Mouse (Mus musculus) hindbrain, embryonic 14.5 days (tissue): ENCODE measurements around the gene Itpr1. TPM values are rescaled to one million over a fixed set of nuclear protein-coding genes. Genes with fewer than 3 reads are reported as not detected.

ENCODE experiments used
- ATAC-seq: fragments of 200-750 bp; cut with Nextera tagmentation; 2 replicates; pipeline ENCODE4 v1.8.0; 2017; ENCODE audit warnings: moderate number of reproducible peaks, mild to moderate bottlenecking, moderate TSS enrichment, moderate library complexity; ENCODE audit not compliant: low FRiP score
- DNase-seq: peaks from one replicate; pipeline ENCODE4 v3.0.0-alpha.2; 2015; ENCODE audit warnings: low spot score
- H3K27ac ChIP-seq: fragments of 300-500 bp; sonication (generic); 2 replicates; pipeline ENCODE4 v1.5.1; 2014; ENCODE audit warnings: mild to moderate bottlenecking, moderate library complexity
- H3K27me3 ChIP-seq: fragments of 300-500 bp; sonication (generic); 2 replicates; pipeline ENCODE4 v1.6.1; 2014; ENCODE audit warnings: mild to moderate bottlenecking, low read length, mixed read lengths; ENCODE audit not compliant: control insufficient read depth, insufficient read depth
- H3K36me3 ChIP-seq: fragments of 300-500 bp; sonication (generic); replicated peaks from 2 replicates; pipeline ENCODE4 v1.6.1; 2014; ENCODE audit not compliant: control insufficient read depth, insufficient read depth
- H3K4me1 ChIP-seq: fragments of 300-500 bp; sonication (generic); replicated peaks from 2 replicates; pipeline ENCODE4 v1.6.1; 2014; ENCODE audit warnings: antibody characterized with exemption, low read length, mixed read lengths; ENCODE audit not compliant: control insufficient read depth, insufficient read depth
- H3K4me2 ChIP-seq: fragments of 300-500 bp; sonication (generic); replicated peaks from 2 replicates; pipeline ENCODE4 v1.6.1; 2014; ENCODE audit warnings: mild to moderate bottlenecking, moderate library complexity
- H3K4me3 ChIP-seq: fragments of 300-500 bp; sonication (generic); replicated peaks from 2 replicates; pipeline ENCODE4 v1.5.1; 2014; ENCODE audit warnings: mild to moderate bottlenecking, low read length
- H3K9ac ChIP-seq: fragments of 300-500 bp; sonication (generic); 2 replicates; pipeline ENCODE4 v1.6.1; 2014
- H3K9me3 ChIP-seq: fragments of 300-500 bp; sonication (generic); 2 replicates; pipeline ENCODE4 v1.6.1; 2016; ENCODE audit warnings: low read length; ENCODE audit not compliant: control insufficient read depth
- WGBS: fragments of 180-500 bp; shearing (Covaris S2); extraction: QIAGEN DNeasy Blood & Tissue Kit; methylation state at CpG from one replicate; pipeline ENCODE4 v1.1.7; 2014; 5-methylcytosine and 5-hydroxymethylcytosine counted together
- polyA plus RNA-seq: library from polyadenylated mRNA; unstranded; fragments of >200 nt; fragmentation: Nextera tagmentation; extraction: Ambion mirVana; gene quantifications from 2 replicates; pipeline ENCODE4 v1.2.1, GENCODE M21; 2014

Gene Itpr1
- polyA plus RNA-seq, 1 experiment from 2014 or later: 6.5 TPM

DNA sequence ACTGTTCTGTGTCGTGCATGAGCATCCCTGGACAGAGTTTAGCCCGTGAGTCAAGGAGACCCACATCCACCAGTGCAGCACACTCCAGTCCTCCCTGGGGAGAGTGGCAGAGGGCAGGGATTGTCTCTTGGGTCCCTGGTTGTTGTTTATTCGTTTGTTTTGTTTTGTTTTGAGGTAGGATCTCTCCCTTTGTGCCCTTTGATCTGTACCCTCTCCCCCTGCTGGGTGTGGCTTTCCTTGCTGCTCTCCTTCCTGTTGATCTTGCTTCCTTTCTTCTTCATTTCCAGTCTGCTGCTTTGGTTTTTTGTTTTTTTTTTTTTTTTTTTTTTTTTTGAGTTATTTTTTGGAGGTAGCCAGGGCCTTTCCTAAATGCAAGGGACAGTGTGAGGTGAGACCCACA, 299.2 kb downstream of the Itpr1 start:
- H3K27me3 ChIP-seq: no peaks in the 10 kb centered on the region
- no peaks in the 10 kb centered on the region for H3K9me3 ChIP-seq
- 60% methylated on average over 3 of the region's 3 CpGs for WGBS
- no peak overlapping the region for H3K4me2 ChIP-seq
- no peaks in the 10 kb centered on the region for H3K4me1 ChIP-seq
- no peaks in the 10 kb centered on the region for H3K36me3 ChIP-seq
- no peak for ATAC-seq
- DNase-seq: no peak
- no peak overlapping the region for H3K9ac ChIP-seq
- H3K4me3 ChIP-seq: no peak overlapping the region
- no peak overlapping the region for H3K27ac ChIP-seq

DNA sequence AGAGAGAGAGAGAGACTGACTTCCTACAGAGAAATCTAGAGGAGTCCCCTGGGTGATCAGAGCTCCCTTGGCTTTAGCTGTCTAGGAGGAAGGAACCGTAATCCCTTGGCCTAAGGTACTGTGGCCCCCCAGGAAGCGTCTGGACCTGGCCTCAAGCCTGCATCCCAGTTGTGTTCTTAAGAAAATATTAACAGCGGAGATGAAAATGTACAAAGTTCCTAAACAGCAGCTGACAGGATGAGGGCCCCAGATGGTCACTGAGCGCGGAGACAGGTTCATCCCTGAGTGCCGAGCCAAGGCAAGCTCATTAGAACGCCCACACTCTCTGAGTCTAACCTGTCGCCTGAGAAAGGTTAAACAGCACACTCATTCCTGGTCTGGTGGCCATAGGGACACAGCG, 300.1 kb downstream of the Itpr1 start:
- Histone ChIP-seq H3K4me3 (no peak overlapping the region), H3K27me3 (no peaks in the 10 kb centered on the region), H3K9me3 (no peaks in the 10 kb centered on the region), H3K9ac (no peak overlapping the region), H3K4me2 (no peak overlapping the region), H3K27ac (no peak overlapping the region), H3K4me1 (no peaks in the 10 kb centered on the region), H3K36me3 (no peaks in the 10 kb centered on the region)
- WGBS: 77% methylated on average over 9 of the region's 9 CpGs
- no peak for DNase-seq
- ATAC-seq: no peak

DNA sequence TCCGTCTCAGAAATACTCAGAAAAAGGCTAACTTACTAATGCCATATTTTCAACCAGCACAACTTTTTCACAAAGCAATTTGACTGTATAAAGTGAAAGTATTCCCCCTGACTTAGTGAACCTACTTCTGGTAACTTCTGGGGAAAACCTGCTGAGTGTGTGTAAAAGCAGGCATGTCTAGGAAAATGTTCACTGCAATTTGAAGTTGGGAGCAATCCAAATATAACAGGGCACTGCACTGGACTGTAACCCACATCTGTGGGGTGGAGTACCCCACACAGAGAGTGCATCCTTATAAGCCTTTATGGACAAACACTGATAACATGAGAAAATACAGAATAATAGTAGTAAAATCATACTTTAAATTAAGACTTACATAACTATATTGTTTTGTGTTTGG, 303.4 kb downstream of the Itpr1 start:
- DNase-seq (no peak), ATAC-seq (no peak)
- Histone ChIP-seq H3K4me1 (0 out of 2 replicates have a peak, but pooled peaks cover 3% of the 10 kb centered on the region), H3K27ac (no peak overlapping the region), H3K27me3 (no peaks in the 10 kb centered on the region), H3K9ac (no peak overlapping the region), H3K9me3 (no peaks in the 10 kb centered on the region), H3K4me2 (no peak overlapping the region), H3K4me3 (no peak overlapping the region), H3K36me3 (no peaks in the 10 kb centered on the region)
- WGBS: 97% methylated on average over 1 of the region's 1 CpGs

DNA sequence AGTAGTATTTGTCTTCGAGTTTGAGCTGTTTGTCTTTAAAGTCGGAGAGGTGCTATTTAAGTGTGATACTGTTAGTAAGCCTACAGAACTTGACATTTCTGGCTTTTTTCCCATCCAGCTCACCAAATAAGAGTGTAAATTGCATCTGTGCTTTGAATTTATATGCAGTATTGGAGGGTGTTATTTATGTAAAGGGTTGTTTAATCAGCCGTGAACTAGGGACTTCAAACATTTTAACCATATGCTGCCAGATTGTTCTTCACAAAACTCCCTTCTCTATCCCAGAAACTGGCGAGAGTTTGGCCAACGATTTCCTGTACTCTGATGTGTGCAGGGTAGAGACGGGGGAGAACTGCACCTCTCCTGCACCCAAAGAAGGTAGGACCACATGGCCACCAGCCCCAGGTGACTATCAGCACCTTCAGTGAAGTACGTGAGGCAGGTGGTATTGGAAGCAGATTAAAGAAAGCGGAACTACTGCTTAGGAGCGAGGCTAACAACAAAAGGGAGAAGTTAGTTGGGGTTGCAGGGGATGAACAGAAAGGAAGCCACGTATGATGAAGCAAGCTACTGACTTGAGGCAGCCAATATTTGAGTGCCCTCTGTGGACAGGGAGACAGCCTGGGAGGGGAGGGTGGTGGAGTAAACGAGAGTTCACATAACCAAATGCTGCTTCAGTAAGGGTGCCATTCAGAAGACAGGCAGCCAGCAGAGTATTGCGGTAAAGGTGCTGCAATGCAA, 304.5 kb downstream of the Itpr1 start:
- Histone ChIP-seq H3K9ac (no peak overlapping the region), H3K27me3 (no peaks in the 10 kb centered on the region), H3K4me2 (no peak overlapping the region), H3K9me3 (no peaks in the 10 kb centered on the region), H3K36me3 (no peaks in the 10 kb centered on the region), H3K4me1 (0 out of 2 replicates have a peak, but pooled peaks cover 3% of the 10 kb centered on the region), H3K27ac (no peak overlapping the region), H3K4me3 (no peak overlapping the region)
- ATAC-seq (no peak), DNase-seq (no peak)
- 87% methylated on average over 12 of the region's 12 CpGs for WGBS

DNA sequence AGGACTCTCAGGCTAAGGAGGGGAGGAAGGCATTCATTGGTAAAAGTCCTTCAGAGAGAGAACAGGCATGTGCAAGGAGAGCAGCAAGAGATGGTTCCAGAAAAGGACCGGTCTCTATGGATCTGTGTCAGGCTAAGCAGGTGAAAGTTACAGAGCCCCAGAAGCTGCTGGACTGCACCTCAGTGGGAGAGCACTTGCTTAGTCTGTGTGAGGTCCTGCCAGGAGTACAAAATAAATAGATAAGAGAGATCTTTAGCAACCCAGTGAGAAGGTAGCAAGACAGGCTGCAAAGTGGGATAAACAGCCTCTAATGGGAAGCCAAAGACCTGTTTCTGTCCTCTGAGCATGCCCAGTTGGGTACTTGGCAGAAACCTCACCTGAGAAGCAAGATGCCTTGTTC, 305.1 kb downstream of the Itpr1 start:
- Histone ChIP-seq H3K9me3 (no peaks in the 10 kb centered on the region), H3K9ac (no peak overlapping the region), H3K27me3 (no peaks in the 10 kb centered on the region), H3K4me1 (0 out of 2 replicates have a peak, but pooled peaks cover 3% of the 10 kb centered on the region), H3K36me3 (no peaks in the 10 kb centered on the region), H3K27ac (no peak overlapping the region), H3K4me2 (no peak overlapping the region), H3K4me3 (no peak overlapping the region)
- ATAC-seq: no peak
- 93% methylated on average over 1 of the region's 1 CpGs for WGBS
- DNase-seq: no peak

DNA sequence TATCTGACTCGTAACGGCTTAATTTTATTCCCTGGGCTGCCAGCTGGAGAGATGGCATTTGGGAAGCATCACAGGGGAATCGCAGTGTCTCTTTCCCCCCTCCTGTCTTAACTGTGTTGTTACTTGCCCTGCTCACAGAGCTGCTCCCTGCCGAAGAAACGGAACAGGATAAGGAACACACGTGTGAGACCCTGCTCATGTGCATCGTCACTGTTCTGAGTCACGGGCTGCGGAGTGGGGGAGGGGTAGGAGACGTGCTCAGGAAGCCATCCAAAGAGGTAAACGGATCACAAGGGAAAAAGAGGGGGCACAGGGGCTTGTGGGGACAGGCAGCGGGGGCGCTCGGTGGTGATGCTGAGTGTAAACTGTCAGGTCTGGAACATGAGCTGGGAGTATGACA, 305.7 kb downstream of the Itpr1 start:
- no peak overlapping the region for H3K4me3 ChIP-seq
- DNase-seq (no peak), ATAC-seq (no peak)
- 76% methylated on average over 14 of the region's 14 CpGs for WGBS
- H3K4me1 ChIP-seq: 0 out of 2 replicates have a peak, but pooled peaks cover 3% of the 10 kb centered on the region
- no peak overlapping the region for H3K27ac ChIP-seq
- no peaks in the 10 kb centered on the region for H3K36me3 ChIP-seq
- no peak overlapping the region for H3K9ac ChIP-seq
- no peaks in the 10 kb centered on the region for H3K27me3 ChIP-seq
- no peak overlapping the region for H3K4me2 ChIP-seq
- H3K9me3 ChIP-seq: no peaks in the 10 kb centered on the region

DNA sequence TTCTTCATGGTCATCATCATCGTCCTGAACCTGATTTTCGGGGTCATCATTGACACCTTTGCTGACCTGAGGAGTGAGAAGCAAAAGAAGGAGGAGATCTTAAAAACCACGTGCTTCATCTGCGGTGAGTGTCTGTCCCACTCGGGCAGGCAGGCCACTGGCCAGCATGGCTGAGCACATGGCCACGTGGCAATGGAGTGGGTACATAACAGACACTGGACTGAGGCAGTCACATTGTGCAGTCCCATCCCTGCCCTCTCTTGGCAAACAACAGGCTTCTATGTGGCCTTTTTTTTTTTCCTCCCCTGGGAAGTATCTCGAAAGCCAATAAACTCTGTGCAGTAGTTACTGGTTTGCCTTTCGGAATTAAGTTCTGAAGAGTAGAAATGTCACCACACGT, 306.4 kb downstream of the Itpr1 start:
- H3K9ac ChIP-seq: no peak overlapping the region
- no peaks in the 10 kb centered on the region for H3K9me3 ChIP-seq
- no peak for ATAC-seq
- WGBS: 93% methylated on average over 9 of the region's 9 CpGs
- H3K4me1 ChIP-seq: 0 out of 2 replicates have a peak, but pooled peaks cover 3% of the 10 kb centered on the region
- no peak overlapping the region for H3K27ac ChIP-seq
- DNase-seq: no peak
- H3K36me3 ChIP-seq: no peaks in the 10 kb centered on the region
- H3K4me2 ChIP-seq: no peak overlapping the region
- no peak overlapping the region for H3K4me3 ChIP-seq
- no peaks in the 10 kb centered on the region for H3K27me3 ChIP-seq

DNA sequence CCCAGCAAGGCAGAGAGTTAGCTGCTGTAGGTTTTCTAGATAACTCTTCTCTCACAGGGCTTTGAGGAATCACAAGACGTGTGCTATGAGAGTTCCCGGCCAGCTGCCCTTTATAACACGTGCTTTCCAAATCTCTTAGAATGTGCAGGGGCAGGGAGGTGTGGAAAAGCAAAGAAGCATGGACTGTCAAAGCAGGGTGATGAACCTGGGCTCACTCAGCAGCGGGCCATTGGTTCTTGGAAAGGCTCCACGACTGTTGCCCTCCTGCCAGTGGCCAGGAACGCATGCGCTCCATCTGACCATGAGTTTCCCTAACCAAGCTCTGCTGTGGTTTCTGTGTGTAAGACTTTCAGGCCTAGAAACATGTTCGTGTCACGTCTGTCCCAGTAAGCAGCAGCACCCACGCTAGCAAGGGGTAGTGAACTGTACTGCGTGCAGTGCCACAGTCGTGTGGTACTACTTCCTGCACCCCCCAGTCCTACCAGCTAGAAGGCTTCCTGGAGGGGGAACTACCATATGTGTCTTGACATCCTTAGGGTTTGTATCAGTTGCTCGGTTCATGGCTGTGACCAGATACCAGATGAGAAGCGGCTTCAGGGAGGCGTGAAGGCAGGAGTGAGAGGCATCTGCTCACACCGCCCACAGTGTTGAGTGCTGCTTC, 311.2 kb downstream of the Itpr1 start:
- no peak overlapping the region for H3K27ac ChIP-seq
- no peak overlapping the region for H3K4me3 ChIP-seq
- 93% methylated on average over 16 of the region's 16 CpGs for WGBS
- no peaks in the 10 kb centered on the region for H3K9me3 ChIP-seq
- no peaks in the 10 kb centered on the region for H3K27me3 ChIP-seq
- no peak overlapping the region for H3K4me2 ChIP-seq
- H3K4me1 ChIP-seq: no peaks in the 10 kb centered on the region
- H3K9ac ChIP-seq: no peak overlapping the region
- H3K36me3 ChIP-seq: no peaks in the 10 kb centered on the region
- DNase-seq: no peak
- no peak for ATAC-seq

DNA sequence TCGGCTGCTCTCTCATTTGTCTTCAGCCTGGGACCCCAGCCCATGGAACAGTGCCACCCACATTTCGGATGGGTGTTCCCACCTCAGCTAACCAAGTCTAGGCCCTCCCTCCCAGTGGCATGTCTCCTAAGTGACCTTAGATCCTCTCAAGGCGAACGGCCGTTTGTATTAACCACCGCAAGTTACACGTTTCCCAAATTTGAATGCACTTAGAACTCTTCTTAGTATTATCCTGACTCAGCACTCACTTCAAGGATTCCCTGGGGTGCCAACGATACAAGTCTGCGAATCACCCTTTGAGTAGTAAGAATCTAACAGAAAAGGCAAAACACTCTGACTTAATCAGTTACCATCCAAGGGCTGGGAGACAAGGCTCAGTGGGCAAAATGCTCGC, 311.7 kb downstream of the Itpr1 start:
- 94% methylated on average over 10 of the region's 10 CpGs for WGBS
- Histone ChIP-seq H3K4me2 (no peak overlapping the region), H3K9ac (no peak overlapping the region), H3K9me3 (no peaks in the 10 kb centered on the region), H3K27ac (no peak overlapping the region), H3K36me3 (no peaks in the 10 kb centered on the region), H3K27me3 (no peaks in the 10 kb centered on the region), H3K4me3 (no peak overlapping the region), H3K4me1 (no peaks in the 10 kb centered on the region)
- ATAC-seq (no peak), DNase-seq (no peak)
